Mouse (Mus musculus): Measurements from ENCODE around the gene Phf11c. TPM values are rescaled to one million over a fixed set of nuclear protein-coding genes. Genes with fewer than 3 reads are reported as not detected.

The Phf11c gene
- polyA plus RNA-seq, 1 experiment from 2014 or later, result 0.73 TPM

Other genes with a start within 250 kb of the Phf11c start
- not detected in 2 replicates for gene Gm5142, start 216.6 kb downstream of the Phf11c start, polyA plus RNA-seq (2016; fragmentation: Nextera tagmentation; extraction: Ambion mirVana)
- 113 and 115 TPM in 2 replicates for gene Rcbtb1, start 194.2 kb downstream of the Phf11c start, polyA plus RNA-seq (2016; fragmentation: Nextera tagmentation; extraction: Ambion mirVana)
- gene Gm6904, start 135.2 kb downstream of the Phf11c start, polyA plus RNA-seq (2016; fragmentation: Nextera tagmentation; extraction: Ambion mirVana), result not detected in 2 replicates
- not detected in 2 replicates for gene Phf11a, start 97.9 kb downstream of the Phf11c start, polyA plus RNA-seq (2016; fragmentation: Nextera tagmentation; extraction: Ambion mirVana)
- not detected in 2 replicates for gene Phf11b, start 54.0 kb downstream of the Phf11c start, polyA plus RNA-seq (2016; fragmentation: Nextera tagmentation; extraction: Ambion mirVana)
- 0.20 and 0.23 TPM in 2 replicates for gene Phf11d, start 29.9 kb downstream of the Phf11c start, polyA plus RNA-seq (2016; fragmentation: Nextera tagmentation; extraction: Ambion mirVana)
- 13.7 and 14.1 TPM in 2 replicates for gene Setdb2, start 45.5 kb upstream of the Phf11c start, polyA plus RNA-seq (2016; fragmentation: Nextera tagmentation; extraction: Ambion mirVana)
- gene Cab39l, start 45.6 kb upstream of the Phf11c start, polyA plus RNA-seq (2016; fragmentation: Nextera tagmentation; extraction: Ambion mirVana), result 40.9 and 43.2 TPM in 2 replicates
- gene Cdadc1, start 202.6 kb upstream of the Phf11c start, polyA plus RNA-seq (2016; fragmentation: Nextera tagmentation; extraction: Ambion mirVana), result 33.1 and 35.5 TPM in 2 replicates
- gene Shisa2, start 229.9 kb upstream of the Phf11c start, polyA plus RNA-seq (2016; fragmentation: Nextera tagmentation; extraction: Ambion mirVana), result 89.9 and 96.0 TPM in 2 replicates

All from limb, embryonic 12.5 days (tissue).